Mouse (Mus musculus): Measurements from ENCODE around the gene Tmem106c.

The Tmem106c gene

DNA sequence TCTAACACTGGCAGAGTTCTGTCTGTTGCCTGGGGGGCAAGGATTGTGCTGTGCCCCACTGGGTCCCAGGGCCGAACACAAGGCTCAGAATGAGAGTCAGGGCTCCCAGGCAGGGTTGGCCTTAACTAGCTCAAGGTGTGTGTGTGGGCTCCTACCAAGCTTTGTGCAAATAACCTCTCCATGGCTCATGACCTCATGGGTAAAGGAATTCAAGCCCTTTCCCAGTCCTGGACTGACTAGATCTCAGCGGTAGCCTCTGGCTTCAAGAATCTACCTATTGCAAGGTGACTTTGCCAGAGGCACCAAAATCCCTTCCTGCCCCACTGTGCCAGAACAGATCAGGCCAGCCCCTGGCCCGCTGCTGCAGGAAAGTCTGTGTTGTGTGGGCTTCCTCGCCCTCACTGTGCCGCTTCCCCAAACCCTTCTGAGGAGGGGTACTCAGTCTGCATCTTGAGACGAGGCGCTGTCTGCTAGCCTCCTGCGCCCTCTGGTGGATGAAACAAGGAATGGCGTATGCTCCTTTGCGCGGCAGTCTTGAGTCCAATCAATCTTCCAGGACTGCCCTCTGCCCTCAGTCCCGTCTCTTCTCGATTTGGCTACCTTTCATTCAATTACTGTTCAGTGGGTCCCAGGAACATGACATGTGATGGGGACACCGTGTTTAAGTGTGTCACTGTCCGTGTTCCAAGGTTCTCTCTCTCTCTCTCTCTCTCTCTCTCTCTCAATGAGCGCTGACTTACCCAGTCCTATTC, 11.7 kb upstream of the Tmem106c start:
- in situ Hi-C loops (cut with MseI, MboI), result loop anchor here in 1 of 2 experiments (5.0 kb wide), 1 partner anchor 80 kb away; no protein-coding TSS in a partner anchor

DNA sequence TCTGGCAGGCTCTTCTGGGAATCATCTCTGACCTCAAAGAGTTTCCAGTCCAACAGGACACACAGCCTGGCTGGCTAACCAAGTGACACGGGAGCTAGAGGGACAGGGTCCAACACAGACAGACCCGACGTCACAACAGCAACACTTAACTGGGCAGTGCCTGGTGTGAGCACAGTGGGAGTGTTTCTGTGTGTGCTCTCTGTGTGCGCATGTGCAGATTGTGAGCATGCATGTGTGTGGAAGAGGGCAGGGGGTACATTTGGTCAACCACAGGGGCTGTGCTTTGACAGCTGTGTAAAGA, 11.2 kb upstream of the Tmem106c start:
- in situ Hi-C loops (cut with MseI, MboI), result loop anchor here in 1 of 2 experiments (5.0 kb wide), 1 partner anchor 81 kb away; no protein-coding TSS in a partner anchor

DNA sequence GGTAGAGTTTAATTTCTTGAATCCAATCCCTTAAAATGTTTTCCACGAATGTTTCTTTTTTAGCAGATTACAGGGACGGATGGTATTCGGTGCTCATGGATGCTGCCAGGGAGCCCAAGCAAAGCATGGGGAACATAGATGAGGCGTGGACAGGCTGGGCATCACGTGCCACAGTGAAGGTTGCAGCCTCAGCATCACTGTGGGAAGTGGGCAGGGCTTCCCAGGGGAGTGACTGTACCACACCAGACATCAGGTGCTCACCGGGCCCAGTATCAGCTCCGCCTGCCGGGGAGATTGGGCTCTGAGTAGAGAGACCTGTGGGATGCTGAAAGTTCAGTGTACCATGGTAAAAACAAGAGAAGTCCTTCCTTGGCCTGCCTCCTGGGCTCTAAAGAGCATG, 9.3 kb upstream of the Tmem106c start:
- in situ Hi-C loops (cut with MseI, MboI), result loop anchor here in 1 of 2 experiments (5.0 kb wide), 1 partner anchor 82 kb away; no protein-coding TSS in a partner anchor

DNA sequence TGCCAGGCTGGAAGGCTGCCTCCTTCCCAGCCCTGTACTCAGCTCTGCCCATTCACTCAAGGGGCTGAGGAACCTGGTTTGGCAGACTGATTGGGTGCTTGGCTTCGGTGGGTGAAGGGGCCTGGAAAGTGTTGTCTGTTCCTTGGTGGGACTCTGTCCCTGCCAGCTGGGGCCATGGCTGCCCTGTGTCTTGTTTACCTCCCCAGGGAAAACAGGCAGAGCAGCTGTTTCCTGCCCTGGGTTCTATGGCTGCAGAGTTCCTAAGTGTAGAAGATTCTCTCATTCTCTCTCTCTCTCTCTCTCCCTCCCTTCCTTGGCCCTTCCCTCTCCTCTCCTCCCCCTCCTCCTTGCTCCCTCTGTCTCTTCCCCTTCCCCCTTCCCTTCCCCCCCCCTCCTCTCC, 8.7 kb upstream of the Tmem106c start:
- in situ Hi-C loops (cut with MseI, MboI), result no loop called here

DNA sequence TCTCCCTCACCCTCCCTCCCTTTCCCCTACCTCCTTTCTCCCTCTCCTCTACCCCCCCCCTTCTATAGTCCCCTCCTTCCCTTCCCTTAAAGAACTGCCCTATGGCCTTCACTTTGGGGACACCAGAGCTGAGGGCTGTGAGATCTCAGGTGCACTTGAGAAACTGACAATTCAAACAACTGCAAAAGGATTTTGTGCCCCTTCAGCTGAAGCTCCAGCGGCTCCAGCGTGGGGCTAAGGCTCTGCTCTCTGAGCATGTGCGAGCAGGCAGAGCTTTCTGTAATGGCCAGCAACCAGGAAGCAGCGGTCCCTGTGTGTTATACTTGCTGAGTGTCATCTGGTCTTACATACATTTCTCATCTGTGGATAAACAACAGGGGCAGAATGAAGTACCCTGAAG, 8.3 kb upstream of the Tmem106c start:
- in situ Hi-C loops (cut with MseI, MboI), result no loop called here

DNA sequence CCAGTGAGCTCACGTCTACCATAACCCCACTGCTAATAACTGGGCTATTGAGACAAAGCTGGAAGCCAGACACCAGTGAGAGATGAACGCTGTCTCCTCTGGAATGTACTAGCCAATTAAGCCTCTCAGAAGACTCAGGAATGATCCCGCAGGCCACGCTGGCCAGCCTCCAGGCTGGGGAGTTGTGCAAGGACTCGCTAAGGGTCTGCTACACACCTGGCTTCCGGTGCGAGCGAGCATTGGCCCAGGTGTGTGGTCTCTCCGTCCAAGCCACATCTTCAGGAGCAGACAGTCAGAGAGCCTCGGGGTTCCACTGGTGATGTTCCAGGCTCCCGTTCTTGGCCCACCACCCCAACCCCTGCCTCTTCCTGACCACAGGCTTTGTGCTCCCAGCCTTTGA, 7.6 kb upstream of the Tmem106c start:
- in situ Hi-C loops (cut with MseI, MboI), result no loop called here

DNA sequence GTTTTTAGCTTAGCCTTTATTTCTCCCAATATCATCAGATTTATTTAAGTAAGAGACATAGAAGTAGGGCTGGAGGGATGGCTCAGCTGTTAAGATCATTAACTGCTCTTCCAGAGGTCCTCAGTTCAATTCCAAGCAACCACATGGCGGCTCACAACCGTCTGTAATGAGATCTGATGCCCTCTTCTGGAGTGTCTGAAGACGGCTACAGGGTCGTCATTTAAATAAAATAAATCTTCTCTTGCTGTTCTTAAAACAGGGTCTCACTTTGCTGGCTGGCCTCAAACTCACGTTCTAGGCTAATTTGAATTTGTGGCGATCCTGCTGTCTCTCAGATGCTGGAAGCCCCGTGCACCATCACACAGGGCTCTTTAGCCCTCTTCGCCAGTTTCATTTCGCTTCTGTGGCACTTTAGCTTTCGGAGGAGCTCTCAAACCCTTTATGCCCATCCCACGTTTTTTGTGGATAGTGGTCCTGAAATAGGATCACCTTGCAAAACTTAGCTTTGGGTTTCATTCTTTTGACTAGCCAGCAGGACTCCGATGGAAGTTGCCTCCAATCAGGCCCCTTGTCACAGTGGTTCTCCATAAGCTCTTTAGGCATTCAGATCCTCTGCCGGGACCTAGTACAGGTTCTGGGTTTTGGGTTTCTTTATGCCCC, 541 bp upstream of the Tmem106c start:
- in situ Hi-C loops (cut with MseI, MboI), result no loop called here

DNA sequence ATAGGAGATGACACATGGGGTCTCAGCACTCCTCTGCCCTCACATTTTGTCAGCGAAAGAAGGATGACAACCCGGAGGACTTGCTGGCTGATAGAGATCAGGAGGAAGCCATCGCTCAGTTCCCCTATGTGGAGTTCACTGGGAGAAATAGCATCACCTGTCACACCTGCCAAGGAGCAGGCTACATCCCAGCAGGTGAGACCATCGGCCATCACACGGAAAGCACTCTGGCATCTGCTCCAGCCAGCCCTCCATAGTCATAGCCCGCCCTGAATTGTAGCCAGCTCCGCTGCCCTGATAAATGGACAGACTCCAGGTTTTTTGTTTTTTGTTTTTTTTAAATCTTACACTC, 812 bp downstream of the Tmem106c start:
- in situ Hi-C loops (cut with MseI, MboI), result no loop called here

DNA sequence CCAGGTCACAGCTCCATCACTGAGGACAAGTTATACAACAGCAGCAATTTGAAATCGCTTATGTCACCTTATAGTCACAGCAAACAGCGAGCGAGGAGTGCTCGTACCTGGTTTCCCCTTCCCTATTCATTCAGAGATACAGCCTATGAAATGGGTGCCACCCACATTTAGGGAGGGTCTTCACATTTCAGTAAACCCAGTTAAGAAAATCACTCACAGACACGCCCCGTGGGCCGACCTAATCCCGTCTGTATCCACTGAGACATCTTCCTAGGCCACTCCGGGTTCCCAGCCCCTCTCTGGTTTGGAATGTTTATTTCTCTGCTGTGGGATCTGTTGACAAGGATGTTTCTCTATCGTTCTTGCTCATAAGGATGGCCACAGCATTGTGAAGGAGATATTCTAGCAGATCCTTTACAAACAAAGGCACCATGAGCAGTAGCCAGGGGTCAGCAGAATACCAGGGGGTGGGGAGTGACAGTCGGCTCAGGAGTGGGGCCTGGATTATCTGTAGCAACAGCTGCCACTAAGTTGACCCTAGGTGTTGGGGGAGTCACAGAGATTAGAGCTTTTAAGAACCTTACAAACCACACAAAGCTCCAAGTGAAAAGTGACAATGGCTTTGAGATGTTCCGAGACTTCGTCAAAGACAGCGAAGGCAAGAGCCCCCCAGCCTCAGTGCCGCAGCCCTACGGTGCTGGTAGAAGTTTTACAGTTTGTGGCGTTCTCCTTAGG, 1.5 kb downstream of the Tmem106c start:
- in situ Hi-C loops (cut with MseI, MboI), result no loop called here

DNA sequence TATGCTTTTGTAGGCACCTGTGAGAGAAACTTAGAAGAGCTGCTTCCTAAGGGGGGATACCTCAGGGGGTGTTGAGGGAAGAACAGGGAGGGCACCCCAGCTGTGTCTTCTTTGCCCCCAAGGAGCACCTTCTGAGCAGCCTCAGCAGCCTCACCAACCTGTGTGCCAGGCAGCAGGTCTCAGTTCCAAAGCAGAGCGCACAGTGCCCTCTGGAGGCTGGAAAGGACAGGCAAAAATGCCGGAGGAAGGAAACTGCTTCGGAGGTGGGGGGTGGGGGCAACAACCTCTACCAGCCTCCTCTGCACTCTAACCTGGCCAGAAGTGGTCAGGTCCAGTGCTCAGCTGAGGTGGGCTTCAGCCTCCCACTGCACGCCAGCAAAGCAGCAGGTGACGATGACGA, 6.3 kb downstream of the Tmem106c start:
- in situ Hi-C loops (cut with MseI, MboI), result no loop called here

DNA sequence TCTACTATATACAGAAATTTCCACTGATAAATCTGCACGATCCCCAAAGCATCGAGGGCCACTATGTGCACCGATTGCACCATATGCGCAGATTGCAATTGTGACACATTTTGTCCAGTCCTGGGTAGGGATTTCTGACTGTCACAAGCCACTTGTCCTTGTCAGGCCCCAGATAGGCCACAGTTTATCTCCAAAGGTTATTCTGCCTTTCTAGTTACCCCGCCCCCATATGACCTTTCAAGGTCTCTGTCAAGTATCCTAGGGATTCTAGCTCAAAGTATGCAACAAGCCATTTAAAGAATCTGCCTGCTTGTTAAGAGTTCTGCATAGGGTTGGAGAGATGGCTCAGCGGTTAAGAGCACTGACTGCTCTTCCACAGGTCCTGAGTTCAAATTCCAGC, 8.6 kb downstream of the Tmem106c start:
- in situ Hi-C loops (cut with MseI, MboI), result no loop called here

DNA sequence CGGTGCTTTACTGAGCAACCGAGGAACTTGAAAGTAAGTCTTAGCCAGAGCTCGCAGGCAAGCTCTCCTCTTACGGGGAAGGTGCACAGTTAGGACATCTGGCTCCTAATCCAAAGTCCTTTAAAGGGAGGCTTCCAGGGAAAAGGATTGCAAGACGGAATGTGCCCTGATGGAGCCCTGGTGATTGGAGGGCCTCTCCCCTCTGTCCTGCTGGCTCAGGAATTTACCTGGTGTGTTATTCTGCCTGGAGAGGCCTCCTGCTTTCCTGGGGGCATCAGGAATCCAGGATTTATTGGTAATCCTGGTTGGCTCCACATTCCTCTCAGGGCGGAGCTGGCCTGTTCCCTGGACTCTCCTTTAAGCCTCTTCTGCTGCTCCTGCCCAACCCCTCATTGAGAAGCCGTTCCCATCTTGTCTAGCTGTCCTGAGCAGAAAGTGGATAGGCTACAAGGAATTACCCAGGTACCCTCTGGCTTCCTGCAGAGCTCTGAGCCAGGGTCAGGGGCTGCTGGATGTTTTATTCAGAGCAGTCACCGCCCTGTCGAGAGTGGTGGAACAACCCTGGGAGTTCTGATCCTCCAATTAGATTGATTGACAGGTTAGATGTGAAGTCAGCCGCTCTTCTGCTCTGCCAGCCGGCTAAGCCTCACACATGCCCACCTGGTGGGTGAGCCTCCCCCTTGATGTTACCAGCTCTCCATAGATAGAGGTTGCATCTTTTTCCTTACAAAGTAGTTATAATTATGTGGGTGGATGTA, 9.4 kb downstream of the Tmem106c start:
- in situ Hi-C loops (cut with MseI, MboI), result no loop called here

DNA sequence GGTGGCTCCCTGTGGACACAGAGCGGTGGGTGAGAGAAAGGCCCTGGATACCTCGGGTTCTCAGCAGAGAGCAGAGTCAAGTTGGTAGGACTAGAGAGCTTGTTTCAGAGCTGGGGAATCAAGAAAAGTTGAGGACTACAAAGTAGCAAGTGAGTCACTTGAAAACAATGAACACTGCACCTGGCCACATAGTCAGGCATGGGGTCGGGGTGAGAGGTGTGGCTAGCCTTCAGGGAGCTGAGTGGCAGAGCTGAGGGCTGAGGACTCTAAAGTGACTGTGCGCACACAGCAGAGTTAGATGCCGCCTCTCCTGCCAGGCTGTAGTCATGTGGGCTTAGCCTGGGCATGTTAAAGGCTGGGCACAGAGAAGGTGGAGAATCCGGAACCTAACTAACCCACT, 17.6 kb downstream of the Tmem106c start:
- in situ Hi-C loops (cut with MseI, MboI), result no loop called here

DNA sequence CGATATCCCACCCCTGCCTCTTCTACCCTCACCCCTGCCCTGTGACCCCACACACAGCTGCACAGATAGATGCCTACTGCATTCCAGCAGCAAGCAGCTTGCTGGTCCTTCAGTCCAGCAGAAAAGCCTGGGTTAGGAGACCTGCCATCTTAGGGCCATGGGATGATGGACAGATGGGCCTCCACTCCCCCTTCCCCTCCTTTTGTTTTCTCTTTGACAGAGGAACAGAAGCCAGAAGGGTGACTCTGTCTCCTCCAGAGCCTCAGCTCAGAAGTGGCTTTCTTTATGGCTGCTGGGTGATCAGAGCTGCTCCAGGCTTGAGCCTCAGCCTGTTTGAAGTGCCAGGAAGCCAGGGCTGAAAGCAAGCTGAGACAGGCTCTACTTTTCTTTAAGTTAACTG, 25.5 kb downstream of the Tmem106c start:
- in situ Hi-C loops (cut with MseI, MboI), result no loop called here

DNA sequence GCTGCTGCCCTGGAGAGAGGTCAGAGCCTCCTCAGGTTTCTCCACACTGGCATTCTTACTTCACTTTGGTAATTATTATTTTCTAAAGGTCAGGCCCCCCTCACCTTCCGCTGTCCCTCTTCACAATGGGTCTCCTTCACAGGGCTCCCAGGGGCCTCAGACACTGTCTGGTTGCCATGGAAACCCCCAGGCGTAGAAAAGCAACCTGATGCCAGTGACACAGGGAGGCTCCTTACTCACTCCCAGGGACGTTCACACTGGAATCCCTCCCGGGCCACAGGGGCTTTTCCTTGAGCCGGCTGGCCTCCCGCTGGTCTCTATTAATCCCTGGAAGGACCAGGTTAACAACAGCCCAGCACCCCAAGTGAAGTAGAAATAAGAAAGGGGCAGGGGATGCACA, 26.1 kb downstream of the Tmem106c start:
- in situ Hi-C loops (cut with MseI, MboI), result no loop called here

DNA sequence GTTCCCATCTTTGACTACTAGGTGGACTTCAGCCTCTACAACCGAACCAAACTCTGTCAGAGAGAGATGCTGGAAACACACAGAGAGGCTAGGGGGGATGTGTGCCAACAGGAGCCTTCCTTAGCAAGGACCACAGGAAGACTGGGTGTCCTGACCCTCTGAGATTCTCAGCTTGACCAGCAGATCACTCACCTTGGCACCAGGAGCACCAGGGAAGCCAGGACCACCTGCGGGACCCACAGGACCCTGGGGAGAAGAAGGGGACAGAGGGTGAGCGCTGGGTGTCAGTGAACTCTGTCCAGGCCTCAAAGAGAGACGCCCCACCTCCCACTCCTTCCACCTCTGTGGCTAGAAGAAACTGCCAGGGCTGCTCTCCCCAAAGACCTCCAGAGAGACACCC, 26.7 kb downstream of the Tmem106c start:
- in situ Hi-C loops (cut with MseI, MboI), result no loop called here

DNA sequence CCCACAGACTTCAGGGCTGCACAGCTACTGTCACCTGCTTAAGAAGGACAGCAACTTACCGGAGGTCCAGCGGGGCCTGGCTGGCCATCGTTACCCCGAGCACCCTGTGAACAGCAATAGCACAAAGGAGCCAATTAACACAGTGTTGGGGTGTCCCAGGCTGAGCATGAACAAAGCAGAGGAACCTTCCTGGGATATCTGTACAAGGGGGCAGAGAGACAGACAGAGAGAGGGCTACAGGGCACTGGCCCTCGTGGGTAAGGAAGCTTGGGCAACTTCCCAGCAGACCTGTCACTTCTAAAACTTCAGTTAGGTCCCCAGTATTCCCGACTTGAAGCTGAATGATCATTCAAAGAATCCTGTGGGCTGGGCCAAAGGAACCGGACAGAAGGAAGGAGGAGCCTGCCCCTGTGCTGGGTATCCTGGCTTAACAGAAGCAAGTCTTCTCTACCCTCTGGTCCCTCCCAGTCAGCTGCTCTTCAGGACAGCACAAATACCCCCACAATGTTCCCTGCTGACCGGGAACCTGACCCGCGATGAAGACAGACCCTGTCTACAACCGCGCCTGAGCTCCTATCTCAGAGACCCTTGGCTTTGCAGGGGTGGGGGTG, 27.4 kb downstream of the Tmem106c start:
- in situ Hi-C loops (cut with MseI, MboI), result no loop called here

DNA sequence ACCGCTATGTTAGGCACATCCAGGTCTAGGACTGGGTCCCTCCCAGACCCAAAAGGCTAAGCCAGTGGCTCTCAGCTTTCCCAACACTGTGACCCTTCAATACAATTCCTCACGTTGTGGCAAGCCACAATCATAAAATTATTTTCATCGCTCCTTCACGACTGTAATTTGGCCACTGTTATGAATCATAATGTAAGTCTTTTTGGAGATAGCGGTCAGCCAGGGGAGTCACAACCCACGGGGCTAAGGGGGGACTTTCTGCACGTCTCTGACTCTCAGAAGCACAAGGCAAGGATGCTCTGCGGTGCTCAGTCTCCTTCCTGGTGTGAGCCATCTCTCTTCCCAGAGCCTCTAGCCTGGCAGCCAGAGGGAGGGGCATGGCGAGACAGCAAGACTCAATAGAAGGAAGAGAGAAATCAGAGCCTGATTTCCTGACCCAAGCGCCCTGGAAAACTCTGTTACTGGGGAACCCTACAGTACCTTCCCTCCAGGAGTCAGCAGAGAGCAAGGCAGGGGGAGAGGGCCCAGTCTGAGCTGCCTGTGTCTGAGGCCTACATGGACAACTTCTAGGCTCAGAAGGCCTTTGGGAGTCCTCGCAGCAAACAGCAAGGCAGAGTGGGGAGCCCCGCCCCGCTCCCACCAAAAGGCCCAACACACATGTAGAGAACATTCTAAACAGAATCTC, 28.2 kb downstream of the Tmem106c start:
- in situ Hi-C loops (cut with MseI, MboI), result no loop called here

DNA sequence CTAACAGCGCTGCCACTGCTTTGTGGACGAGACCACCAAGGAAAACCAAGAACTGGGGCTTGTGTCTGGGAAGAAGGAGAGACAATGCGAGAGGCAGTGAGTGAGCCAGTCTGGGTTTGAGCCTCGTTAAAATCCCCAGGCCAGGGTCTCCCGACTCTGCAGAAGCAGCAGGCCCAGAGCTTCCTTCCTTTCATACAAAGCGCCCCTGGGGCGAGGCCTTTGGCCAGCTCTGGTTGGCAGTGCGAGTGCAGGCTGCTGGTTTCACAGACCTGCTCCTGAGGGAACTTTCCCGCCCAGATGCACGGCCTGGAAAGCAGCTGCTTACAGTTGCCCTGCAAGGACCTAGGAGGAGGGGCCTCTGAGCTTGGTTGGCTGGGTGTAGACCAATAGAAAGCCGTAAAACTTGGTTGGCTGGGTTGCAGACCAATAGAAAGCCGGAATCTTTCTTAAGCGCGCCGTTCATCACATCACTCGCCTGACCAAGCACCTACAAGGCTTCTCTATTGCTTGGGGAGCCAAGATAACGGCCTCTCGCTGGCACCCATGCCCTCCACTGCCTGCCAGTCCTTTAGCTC, 28.8 kb downstream of the Tmem106c start:
- in situ Hi-C loops (cut with MseI, MboI), result no loop called here

DNA sequence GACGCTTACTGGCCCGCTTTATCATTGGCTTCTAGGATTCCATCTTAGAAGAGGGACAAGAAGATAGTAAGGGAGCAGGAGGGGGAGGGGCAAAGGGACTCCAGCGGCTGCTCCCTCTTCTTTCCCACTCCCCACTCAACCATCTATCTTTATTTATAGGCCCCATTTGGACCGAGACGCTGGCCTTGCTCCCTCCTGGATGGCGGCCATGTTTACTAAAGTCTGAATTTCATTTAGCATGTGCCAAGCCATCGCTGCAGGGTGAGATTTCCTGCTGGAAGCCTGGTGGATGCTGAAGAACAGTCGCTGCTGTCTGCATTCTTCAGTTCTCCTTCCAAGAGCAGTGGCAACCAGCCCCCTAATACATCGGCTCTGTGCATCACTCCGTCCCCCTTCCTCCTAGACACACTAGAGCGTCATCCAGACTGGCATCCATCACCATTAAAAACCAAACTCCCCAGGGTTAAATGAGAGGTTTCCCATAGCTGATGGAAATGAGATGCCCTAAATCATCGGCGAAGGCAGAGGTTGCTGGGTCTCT, 32.8 kb downstream of the Tmem106c start:
- in situ Hi-C loops (cut with MseI, MboI), result no loop called here

DNA sequence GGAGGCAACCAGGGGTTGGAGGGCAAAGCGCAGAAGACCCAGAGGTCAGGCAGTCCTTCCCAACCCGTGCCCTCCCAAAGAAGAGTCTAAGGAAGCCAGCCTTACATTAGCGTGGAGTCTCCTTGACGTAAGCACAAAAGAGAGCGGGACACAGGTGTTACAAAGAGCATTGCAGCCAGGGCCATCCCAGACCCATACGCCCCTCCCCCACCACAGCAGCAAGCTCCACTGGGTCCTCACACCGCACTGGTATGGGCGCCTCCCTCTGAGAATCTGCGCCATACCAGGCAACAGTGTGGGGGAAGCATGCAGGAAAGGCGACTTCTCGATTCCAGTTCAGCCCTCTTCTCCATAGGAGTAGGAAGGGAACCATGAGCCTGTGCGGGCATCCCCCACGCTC, 35.5 kb downstream of the Tmem106c start:
- in situ Hi-C loops (cut with MseI, MboI), result no loop called here

All from mouse trophoblast stem cell (cell line).